Mouse (Mus musculus): ENCODE results near the gene Ghrhr.

Gene Ghrhr

DNA sequence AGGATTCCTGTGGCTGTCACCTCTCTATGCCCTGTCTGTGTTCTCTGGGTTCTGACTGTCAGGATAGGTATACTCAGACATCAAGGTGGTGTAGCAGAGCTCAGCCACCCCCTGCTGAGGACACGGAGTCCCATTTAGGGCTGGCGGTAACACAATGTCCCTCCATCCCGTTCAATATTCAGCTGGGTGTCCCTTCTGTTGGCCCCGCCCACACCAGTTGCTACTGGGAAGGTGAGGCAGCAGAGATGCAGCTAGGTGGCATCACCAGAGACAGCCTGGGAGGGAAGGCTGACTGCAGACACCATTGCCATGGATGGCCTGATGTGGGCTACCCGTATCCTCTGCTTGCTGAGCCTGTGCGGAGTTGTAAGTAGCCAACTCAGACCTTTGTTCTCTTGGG is at the start of gene Ghrhr:
Gene Ghrhr (plus strand): TSS at position 220 of the 400 bp plus-strand sequence.
- no peak for DNase-seq (ENCODE audit: low spot score)

DNA sequence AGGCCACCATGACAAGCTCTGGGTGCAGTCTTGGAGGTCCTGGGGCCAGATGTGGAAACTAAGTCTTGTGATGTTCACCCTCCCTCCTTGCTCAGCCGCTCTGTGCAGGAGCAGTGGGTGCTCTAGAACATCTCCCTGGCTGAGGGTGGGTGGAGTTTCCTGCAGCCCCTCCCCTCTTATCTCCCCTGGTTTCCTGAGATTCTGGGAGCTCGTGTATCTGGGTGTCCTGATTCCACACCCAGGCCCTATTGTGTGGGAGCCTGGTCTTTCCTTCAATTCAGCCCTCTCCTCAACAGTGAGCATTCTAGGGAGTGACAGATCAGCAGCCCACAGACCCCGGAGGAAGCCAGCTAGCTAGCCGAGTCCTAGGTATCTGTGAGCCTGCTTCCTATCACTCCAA is 49.8 kb upstream of the Ghrhr start:
- DNase-seq (ENCODE audit: low spot score) = no peak

DNA sequence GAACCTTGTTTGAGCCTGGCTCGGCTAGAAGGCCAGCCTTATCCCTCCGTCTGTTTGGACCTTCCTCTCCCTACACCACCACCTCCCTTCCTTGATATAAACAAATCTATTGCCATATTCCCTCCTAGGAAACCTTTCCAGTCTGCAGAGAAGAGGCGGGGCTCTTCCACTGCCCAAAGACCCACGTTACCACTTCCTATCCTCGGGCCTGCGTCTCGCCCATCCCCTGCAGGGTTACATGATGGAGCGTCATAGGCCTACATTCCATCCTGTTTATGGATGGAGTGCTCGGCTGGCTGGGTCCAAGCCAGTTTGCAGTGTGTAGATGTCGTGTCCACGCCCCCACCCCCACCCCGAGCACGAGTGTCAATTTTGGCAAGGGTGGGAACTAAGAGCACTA is 48.8 kb upstream of the Ghrhr start:
- DNase-seq (ENCODE audit: low spot score) = no peak

DNA sequence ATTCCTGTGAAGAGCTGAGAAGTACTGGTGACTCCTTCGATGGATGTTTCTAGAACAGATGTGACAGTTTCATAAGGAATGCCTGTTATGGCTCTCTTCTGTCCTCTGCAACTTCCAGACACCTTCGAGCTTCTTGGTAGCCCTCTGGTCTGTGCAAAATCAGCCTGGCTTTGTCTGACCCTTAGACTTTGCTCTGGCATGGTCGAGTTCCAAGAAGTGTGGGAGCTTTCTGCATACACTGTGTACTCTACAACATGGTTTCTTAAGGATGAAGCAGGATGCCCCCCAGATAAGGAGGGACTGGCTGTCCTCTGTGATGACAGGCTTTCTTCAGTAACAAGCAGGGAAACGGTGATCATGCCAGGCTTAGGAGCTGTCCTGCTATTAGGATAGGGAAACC is 47.9 kb upstream of the Ghrhr start:
- peak; percentile 70 for DNase-seq (ENCODE audit: low spot score)

DNA sequence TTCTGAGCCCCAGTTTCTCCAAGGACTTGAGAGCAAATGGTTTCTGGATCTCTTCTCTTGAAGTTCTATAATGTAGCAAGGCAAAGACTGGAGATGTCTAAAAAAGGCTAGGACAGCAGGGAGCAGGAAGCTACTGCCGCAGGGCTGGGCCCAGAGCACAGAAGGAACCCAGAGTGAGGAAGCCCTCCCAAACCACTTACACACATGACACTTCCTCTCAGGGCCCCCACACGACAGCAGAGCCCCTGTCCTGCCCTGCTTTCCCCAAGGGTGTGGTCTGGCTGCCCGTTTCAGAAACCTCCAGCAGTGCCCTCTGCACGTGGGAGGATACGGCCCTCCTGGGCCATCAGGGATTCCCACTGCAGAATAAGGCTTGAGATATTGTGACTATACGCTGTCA is 44.8 kb upstream of the Ghrhr start:
- DNase-seq (ENCODE audit: low spot score) = no peak

DNA sequence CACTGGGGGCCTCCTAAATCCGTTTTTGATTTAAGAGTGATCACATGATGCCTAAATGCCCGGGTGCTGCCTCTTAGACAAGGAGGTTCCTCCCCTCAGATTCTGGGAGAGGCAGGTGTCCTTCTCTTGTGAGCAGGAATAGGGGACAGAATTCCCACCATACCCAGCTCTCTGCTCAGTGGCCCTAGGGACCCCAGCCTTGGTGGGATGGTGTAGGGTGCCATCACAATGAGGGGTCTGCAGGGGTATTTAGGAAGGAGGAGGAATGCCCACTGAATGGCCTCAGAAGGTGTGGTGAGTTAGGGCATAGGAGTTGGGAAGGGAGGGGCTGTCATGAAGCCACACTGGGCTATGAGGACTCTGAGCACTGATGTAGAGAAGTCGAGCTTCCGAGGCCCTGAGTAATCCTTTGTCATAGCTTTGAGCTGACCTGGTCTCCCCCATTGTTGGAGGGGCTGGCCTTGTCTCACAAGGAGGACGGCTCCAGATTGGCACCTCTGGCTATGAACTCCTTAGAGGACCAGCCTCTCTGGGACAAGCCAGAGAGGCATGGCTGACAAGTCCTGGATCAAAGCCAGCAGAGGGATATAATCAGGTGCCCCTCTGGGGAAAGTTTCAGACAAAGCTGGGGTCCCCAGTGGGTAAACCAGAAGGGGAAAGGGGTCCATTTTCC is 43.9 kb upstream of the Ghrhr start:
- no peak for DNase-seq (ENCODE audit: low spot score)

DNA sequence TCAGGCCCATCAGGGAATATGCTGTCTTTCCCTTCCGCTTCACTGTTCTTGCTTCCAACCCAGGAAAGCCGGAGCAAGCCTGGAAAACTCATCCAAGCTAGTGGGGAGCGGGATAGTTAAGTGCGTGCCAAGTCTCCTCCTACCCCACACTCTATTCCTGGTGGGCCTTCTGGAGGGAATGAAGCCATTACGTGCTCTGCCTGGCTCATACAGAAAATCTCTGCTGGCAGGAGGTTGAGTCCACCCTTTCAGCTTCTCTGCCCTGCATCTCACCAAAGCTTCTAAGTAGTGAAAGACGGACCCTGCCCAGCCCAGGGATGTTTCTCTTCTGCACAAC is 43.4 kb upstream of the Ghrhr start:
- DNase-seq (ENCODE audit: low spot score) = no peak

DNA sequence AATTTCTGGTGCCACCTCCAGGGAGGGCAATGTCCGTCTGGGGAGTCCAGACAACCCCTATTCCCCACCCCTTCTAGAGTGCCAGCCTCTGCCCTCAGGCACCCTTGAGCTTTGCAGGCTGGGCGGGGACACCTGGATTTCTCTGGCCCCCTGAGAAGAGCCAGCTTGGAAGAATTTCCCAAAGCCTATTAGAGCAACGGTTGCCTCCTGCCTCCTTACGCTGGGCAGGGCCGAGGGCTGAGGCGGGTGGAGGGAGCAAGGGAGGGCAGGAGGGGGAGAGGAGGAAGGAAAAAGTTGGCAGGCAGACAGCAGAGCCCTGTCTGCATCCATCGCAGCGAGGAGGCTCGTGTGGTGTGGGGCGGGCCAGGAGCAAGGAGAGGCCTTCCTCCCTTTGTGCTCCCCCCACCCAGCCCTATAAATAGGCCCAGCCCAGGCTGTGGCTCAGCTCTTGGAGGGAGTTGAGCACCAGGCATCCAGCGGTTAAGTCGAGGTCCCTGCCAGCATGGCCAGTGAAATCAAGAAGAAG is 40.0 kb upstream of the Ghrhr start, which contains the start of gene Aqp1:
Gene Aqp1 (plus strand): TSS at position 444 of the 526 bp plus-strand sequence.
- no peak for DNase-seq (ENCODE audit: low spot score)

DNA sequence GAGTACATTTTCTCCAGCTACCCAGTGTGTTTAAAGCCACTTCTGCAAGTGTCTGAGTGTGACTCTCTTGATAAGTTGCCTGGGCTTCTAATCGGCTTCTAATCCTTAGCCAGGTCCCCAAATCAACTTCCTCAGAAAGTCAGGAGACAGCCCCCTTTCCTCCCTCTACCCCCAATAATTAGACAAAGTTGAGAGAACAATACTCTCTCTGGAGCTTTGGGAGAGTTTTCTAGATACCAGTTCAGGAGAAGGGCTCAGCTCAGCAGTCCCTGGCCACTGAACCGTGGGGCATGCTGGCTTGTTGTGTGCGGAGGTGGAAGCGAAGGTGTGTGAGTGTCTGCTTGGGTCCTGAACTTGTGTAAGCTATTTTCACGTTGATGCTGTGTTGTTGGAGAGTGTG is 38.9 kb upstream of the Ghrhr start:
- no peak for DNase-seq (ENCODE audit: low spot score)

DNA sequence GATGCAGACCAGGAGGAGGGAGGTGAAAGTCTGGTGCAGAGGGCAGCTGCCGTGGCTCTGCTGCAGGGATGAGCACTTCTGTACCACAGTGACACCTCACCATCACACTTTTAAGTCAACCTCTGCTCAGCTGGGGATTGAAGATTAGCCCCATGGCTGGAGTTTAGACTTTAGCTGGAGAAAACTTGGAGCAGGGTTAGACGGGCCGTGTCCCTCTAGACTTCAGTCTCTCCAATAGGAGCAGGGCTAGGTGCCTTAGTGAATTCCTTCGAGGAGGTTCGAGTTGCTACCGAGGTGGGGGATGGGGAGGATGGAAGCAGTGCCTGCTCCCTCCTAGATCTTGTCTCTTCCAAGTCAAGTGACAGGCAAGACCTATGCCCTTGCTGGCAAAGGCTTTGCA is 38.0 kb upstream of the Ghrhr start:
- peak; percentile 81 for DNase-seq (ENCODE audit: low spot score)

DNA sequence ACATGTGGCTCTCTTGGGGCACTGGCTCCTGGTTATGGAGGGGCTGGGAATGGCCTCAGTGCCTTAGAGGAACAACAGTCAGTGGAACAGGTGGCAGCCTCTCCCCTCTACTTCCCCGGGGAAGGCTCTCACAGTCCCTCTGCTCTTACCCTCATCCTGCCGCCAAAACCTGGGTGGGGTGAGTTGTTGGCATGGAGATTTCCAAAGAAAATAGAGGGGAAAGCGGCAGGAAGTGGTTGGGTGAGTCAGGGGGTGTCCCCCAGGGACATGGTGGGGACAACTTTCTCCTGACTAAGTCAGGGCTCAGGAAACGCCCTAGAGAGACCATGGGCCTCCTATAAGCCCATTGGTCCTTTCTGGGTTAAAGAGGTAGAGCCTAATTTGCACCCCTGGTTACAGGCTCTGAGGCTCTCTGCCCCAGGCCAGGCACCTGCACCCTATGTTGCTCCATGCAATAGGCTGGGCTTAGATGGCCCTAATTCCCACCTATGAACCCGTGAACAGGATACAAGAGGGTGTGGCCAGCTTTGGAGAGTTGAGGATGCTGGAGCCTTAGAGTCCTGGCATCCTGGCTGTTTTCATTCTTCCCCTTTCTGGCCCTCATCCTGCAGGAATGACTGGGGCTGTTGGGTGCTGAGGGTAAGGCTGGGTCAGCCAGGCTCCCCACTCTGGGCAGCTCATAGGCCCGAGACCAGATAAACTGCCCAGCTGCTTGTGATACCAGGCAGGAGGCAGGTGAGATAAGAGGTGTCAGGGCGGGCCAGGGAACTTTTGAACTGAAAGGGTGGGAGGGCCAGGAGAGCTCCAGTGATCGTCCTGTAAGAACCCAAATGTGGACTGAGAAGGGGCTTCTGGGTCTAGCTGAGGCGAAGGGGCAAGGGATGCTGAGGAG is 36.9 kb upstream of the Ghrhr start:
- no peak for DNase-seq (ENCODE audit: low spot score)

DNA sequence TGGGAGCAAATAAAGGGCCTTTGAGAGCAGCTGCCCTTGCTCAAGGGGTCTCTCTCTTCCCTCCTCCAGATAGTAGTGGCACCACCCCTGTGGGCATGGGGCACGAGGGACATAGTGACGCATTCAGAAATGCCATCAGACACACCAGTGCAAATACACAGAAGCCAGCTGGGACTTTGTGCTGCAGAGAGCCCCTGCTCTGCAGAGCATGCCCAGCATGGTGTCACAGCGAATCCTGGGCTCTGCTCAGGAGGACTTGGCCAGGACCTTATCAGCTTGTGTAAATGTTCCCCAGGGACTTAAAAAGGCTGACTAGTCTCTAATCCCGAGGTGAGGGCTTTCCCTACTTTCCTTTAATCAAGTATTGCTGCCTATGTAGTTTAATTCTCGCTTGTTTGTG is 34.4 kb upstream of the Ghrhr start:
- peak; percentile 76 for DNase-seq (ENCODE audit: low spot score)

DNA sequence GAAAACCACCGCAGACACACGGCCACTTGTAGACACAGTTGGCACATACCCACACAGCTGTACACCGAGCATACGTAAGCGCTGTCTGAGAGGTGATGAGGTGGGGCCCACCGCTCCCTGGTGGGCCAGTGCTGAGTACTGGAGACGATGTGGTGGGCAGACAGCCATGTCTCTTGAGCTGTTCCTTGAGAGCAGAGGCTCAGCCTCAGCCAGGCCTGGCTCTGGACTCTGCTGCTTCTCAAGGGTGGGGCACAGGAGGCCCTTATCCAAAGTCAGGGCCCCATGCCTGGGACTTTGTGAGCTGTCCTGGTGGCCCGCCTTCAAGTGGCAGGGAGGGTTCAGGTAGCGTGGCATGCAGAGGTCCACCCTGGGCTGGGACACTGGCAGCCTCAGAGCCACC is 33.8 kb upstream of the Ghrhr start:
- no peak for DNase-seq (ENCODE audit: low spot score)

DNA sequence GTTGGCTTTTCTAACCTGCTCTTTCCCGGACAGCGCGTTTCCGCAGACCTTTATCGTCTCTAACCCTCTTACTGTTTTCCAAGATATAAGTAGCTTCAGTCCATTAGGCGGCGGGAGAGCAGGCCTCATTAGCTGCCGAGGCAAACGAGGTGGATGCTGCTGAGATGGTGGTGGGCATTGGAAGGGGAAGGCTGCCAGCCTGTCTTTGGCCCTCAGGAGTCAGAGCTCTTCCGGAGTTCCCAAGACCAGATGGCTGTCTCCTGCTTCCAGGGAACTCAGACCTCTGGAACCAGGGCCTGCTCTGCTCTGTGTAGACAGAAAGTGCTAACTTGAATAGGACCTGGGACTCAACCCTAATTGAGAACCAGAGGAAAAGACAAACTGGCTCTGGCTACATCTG is 32.6 kb upstream of the Ghrhr start:
- DNase-seq (ENCODE audit: low spot score) = no peak

DNA sequence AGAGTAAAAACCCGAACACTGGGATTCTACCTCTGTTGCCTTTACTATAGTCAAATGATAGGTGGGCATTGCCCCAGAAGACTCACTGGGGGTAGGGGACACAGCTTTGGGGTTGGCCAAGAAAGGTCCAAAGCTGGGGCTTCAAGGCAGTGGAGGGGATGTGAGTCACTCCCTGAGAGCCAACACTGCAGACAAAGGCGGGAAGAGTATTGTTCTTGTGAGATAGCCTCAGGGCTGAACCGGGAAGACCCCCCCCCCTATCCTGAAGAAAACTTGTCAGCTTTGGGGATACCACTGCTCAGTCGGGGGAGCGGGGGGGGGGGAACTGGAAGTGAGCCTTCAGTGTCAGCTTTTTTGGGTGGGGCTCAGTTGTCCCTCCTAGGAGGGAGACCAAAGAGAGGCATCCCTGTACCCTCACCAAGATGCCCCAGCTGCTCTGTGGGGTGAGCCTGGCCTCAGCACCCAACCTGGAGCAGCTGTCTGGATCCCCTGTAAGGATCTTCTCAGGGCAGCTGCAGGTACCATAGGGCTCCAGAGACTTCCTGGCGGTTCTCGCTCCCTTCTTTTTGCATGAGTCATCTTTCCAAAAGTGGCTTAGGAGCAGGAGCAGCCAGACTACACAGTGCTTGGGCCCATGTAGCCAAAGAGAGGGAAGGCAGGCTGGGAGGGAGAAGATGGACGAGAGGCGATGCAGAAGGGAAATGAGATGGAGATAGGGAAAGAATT is 31.6 kb upstream of the Ghrhr start:
- DNase-seq (ENCODE audit: low spot score) = no peak

DNA sequence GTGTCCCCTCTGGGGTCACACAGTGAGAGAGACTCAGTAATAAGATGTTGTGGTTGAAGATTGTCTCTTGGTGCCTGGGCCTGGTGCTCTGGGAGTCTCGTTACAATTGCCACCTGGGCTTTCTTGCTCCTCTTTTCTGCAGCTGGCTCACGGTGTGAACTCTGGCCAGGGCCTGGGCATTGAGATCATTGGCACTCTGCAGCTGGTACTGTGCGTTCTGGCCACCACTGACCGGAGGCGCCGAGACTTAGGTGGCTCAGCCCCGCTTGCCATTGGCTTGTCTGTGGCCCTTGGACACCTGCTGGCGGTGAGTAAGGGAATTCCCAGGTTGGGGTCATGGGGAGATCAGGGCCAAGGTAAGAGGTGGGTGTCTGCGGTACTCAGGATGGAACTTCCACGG is 30.8 kb upstream of the Ghrhr start:
- DNase-seq (ENCODE audit: low spot score) = no peak

DNA sequence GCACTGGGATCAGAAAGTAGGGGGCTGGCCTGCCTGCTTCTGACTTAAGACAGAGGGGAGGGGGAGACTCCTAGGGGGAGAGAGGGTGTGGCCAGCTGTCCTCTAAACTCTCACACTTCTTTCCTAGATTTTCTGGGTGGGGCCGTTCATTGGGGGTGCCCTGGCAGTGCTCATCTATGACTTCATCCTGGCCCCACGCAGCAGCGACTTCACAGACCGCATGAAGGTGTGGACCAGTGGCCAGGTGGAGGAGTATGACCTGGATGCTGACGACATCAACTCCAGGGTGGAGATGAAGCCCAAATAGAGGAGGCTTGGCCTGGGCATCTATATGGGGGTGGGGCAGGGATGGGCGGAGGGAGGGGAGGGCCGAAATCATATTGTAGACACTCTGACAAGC is 29.6 kb upstream of the Ghrhr start:
- no peak for DNase-seq (ENCODE audit: low spot score)

DNA sequence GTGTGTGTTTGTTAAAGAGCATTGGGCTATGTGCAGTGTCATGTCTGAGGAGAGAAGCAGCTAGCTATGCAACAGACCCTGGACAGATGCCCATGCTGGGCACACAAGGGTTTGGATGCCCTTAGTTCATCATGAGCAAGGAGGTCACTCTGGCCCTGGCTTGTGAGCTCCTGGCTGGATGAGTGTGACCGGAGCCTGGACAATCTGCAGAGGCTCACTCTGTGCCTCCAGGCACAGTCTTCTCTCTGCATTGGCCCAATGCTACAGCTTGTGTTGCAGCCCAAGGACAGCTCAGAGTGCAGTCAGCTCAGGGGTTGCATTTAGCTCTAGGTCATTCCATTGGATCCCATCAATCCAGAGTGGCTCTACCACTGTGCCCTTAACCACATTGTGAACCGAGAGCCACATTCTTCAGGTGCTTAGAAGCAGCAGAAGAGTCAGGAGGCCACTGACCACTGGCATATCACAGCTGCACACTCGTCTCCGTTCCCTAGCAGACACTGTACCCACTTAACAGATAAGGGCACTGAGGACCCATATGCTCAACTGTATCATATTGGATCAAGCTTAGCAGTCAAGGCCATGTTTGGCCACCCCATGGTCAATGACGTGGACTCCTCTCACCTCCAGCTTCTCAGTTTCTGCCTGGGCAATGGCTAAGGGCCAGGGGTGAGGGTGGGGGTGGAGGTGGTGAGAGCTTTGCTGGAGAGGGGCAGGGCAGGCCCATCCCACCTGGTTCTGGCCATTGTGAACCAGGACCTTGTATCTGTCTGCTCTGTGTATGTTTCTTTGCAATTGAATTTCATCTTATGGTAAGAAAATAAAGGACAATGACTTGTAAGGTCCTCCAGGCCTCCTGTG is 28.2 kb upstream of the Ghrhr start:
- no peak for DNase-seq (ENCODE audit: low spot score)

DNA sequence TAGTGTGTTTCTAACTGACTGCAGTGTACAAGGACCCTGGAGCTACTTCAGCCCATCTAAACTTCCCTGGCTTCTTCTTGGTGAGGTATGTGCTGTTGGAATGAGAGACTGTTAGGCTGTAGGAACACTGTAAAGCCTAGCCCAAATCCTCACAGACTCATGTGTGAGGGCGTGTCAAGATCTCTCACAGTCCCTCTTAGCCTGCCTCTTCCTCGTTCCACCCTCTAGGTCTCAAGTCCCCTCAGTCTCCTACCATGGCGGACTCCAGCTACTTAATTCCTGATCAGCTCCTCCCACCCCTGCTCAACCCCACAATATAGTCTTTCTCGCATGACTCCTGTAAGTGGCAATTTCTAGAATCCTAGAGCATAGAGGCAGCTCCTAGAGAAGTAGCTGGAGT is 26.9 kb upstream of the Ghrhr start:
- no peak for DNase-seq (ENCODE audit: low spot score)

DNA sequence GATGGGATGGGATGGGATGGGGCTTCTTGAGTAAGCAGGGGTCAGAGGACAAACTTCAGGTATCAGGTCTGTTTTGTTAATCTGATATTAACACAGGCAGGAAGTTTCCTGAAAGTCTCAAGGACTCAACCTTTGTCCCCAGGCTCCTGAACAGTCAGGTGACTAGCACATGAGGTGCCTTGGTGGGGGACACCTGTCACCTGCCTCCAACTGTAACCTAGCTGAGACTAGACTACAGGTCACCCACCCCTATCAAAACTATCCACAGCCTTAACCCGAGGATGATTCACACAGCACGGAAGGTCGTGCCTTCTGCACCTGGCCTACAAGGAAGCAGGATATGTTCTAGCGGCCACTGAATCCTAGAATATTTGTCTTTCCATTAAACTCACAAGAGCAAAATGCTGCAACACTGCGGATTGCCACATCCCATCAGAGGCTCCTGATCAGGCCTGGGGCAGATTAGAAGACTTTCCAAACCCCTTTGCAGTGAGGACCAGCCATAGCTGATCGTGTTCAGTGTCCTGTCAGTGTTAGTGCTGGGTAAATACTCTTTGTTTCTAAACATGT is 25.6 kb upstream of the Ghrhr start:
- peak; percentile 69 for DNase-seq (ENCODE audit: low spot score)

DNA sequence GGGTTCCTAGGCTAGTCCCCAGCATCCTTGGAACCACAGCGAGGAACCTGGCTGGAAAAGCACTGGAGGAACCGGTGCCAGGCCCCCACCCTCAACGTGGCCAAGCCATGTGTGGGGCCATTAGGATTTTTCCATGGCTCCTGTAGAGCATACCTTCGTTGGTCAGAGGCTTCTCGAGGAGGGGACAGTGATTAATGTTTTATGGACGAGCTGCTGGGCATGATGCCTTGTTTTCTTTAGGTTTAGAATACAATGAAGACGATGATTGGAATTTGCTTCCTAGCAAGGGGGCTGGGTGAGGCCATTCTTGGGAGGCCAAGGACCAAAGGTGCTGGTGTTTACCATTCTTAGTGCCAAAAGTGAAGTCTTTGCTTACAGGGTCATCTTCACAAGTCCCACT is 24.4 kb upstream of the Ghrhr start:
- no peak for DNase-seq (ENCODE audit: low spot score)
